Mouse (Mus musculus) bone marrow macrophage, adult 2 months (primary cell): ENCODE results near the gene B4galt3. TPM values are rescaled to one million over a fixed set of nuclear protein-coding genes. Genes with fewer than 3 reads are reported as not detected.

ENCODE experiments used
- H3K27ac ChIP-seq: 2 replicates; pipeline ENCODE4 v1.5.1; 2012; ENCODE audit warnings: low read depth, low read length; ENCODE audit not compliant: insufficient read depth
- H3K4me1 ChIP-seq: 2 replicates; pipeline ENCODE4 v1.6.1; 2012; ENCODE audit warnings: low read length; ENCODE audit not compliant: control insufficient read depth, insufficient read depth
- H3K4me3 ChIP-seq: 2 replicates; pipeline ENCODE4 v1.5.1; 2012; ENCODE audit warnings: mild to moderate bottlenecking, low read length, moderate library complexity; ENCODE audit not compliant: insufficient read depth
- CTCF ChIP-seq: IDR thresholded peaks from 2 replicates; pipeline ENCODE4 v1.5.1; 2012; ENCODE audit warnings: low read depth, mild to moderate bottlenecking, low read length, moderate library complexity
- POLR2A ChIP-seq: IDR thresholded peaks from 2 replicates; pipeline ENCODE4 v1.6.1; 2012; ENCODE audit warnings: mild to moderate bottlenecking, low read depth, low read length, borderline replicate concordance
- polyA plus RNA-seq: library from polyadenylated mRNA; stranded (reverse); fragments of >200 nt; gene quantifications from 2 replicates; pipeline ENCODE4 v1.2.4, GENCODE M21; 2012; ENCODE audit not compliant: missing spikeins, insufficient read depth, insufficient read length

B4galt3 gene
- polyA plus RNA-seq, 1 experiment, result 40.4 TPM

- Histone ChIP-seq H3K4me1 (peaks cover 58% of the 10 kb centered on the region), H3K4me3 (no peak overlapping the region), H3K27ac (no peak overlapping the region; the same call in 1 of the 2 replicates)
- TF ChIP-seq CTCF, result no peak
- TF ChIP-seq POLR2A, result no peak
Observed at GRCm38 (mm10) chr1:171227879-171228278, 42.2 kb upstream of the B4galt3 start.

- Histone ChIP-seq H3K27ac (0 out of 2 replicates have a peak overlapping the region, but pooled peaks have one; percentile 76), H3K4me3 (no peak overlapping the region), H3K4me1 (peaks cover 47% of the 10 kb centered on the region)
- no peak for TF ChIP-seq POLR2A
- TF ChIP-seq CTCF, result no peak
Observed at GRCm38 (mm10) chr1:171229750-171230149, 40.4 kb upstream of the B4galt3 start.

- peak overlapping the region; percentile 76 for H3K27ac ChIP-seq
- peak overlapping the region; percentile 59; the same call in 1 of the 2 replicates for H3K4me3 ChIP-seq
- H3K4me1 ChIP-seq, result peaks cover 47% of the 10 kb centered on the region
- no peak for TF ChIP-seq CTCF
- no peak for TF ChIP-seq POLR2A
Observed at GRCm38 (mm10) chr1:171230215-171230614, 39.9 kb upstream of the B4galt3 start.

GRCm38 (mm10) chr1:171231844-171232243 lies 38.3 kb upstream of the B4galt3 start:
- peak overlapping the region; percentile 77 for H3K4me3 ChIP-seq
- no peak for TF ChIP-seq POLR2A
- no peak for TF ChIP-seq CTCF
- peak overlapping the region; percentile 98 for H3K27ac ChIP-seq
- peaks cover 45% of the 10 kb centered on the region for H3K4me1 ChIP-seq

GRCm38 (mm10) chr1:171232348-171232747 lies 37.8 kb upstream of the B4galt3 start:
- H3K4me1 ChIP-seq, result peaks cover 40% of the 10 kb centered on the region
- H3K27ac ChIP-seq, result peak overlapping the region; percentile 98
- no peak for TF ChIP-seq CTCF
- TF ChIP-seq POLR2A, result no peak
- peak overlapping the region; percentile 77 for H3K4me3 ChIP-seq

- H3K4me3 ChIP-seq, result peak overlapping the region; percentile 77
- peaks cover 33% of the 10 kb centered on the region for H3K4me1 ChIP-seq
- peak overlapping the region; percentile 98 for H3K27ac ChIP-seq
- TF ChIP-seq CTCF (no peak), POLR2A (no peak)
Observed at GRCm38 (mm10) chr1:171232800-171233730, 37.1 kb upstream of the B4galt3 start.

- no peak for TF ChIP-seq CTCF
- TF ChIP-seq POLR2A, result no peak
- peaks cover 30% of the 10 kb centered on the region for H3K4me1 ChIP-seq
- H3K27ac ChIP-seq, result peak within 1 kb of the TSS; percentile 98
- peak within 1 kb of the TSS; percentile 77 for H3K4me3 ChIP-seq
Observed at GRCm38 (mm10) chr1:171234126-171234525, 36.0 kb upstream of the B4galt3 start, which contains the start of gene Fcer1g. Fcer1g (minus strand) TSS chr1:171234365.

- Histone ChIP-seq H3K27ac (peak overlapping the region; percentile 98), H3K4me3 (peak overlapping the region; percentile 77), H3K4me1 (peaks cover 30% of the 10 kb centered on the region)
- no peak for TF ChIP-seq CTCF
- no peak for TF ChIP-seq POLR2A
Observed at GRCm38 (mm10) chr1:171234538-171234937, 35.6 kb upstream of the B4galt3 start.

GRCm38 (mm10) chr1:171235791-171236190 lies 34.3 kb upstream of the B4galt3 start:
- Histone ChIP-seq H3K27ac (peak overlapping the region; percentile 98), H3K4me1 (peaks cover 18% of the 10 kb centered on the region), H3K4me3 (no peak overlapping the region)

GRCm38 (mm10) chr1:171237438-171237837 lies 32.7 kb upstream of the B4galt3 start:
- peaks cover 17% of the 10 kb centered on the region for H3K4me1 ChIP-seq
- TF ChIP-seq POLR2A, result no peak
- no peak for TF ChIP-seq CTCF
- H3K4me3 ChIP-seq, result no peak overlapping the region
- no peak overlapping the region for H3K27ac ChIP-seq

More at GRCm38 (mm10) chr1:171235791-171236190, 34.3 kb upstream of the B4galt3 start:
- TF ChIP-seq POLR2A (no peak), CTCF (no peak)
